Mouse (Mus musculus): ENCODE results near the gene Hps1. TPM values are rescaled to one million over a fixed set of nuclear protein-coding genes. Genes with fewer than 3 reads are reported as not detected.
"Not testable (repeated sequence)": the region's sequence is repeated elsewhere in the genome, so short reads cannot be mapped to it uniquely, and the experiment has no call there.

Gene Hps1
- polyA plus RNA-seq, 1 experiment from 2014 or later = 11.8 TPM

DNA sequence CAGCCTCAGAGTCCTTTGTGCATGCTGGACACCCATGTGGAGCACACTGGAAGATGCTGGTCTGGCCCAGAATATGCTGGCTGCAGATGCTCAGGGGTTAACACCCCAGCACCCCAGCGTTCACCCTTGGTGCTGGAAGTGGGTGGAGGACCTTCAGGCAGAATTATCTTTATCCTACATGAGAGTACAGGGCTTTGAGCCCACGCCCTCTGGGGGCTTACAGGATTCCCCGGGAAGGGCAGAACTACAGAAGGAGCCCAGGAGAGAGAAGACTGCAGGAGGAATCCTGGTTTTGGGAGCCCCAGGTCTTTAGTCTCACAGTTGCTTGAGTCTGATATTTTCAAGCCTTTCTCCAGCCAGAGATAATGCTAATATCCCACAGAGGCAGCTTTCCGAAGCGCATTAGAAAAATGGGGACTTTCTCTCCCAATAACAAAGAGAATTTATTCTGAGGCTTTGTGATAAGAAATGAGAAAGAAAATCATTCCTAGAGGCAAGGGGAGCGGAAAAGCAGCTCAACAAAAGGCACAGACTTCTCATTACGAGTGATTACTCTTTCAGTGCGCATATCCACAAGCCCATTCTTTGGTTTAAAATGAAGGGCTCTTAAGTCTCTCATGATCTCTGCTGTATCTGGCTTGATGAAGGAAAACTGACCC, 5.9 kb upstream of the Hps1 start:
- H3K4me2 ChIP-seq (replicated peaks) = 0 out of 2 replicates have a peak overlapping the region, but pooled peaks have one; percentile 11
- H3K36me3 ChIP-seq = no peaks in the 10 kb centered on the region
- 18% methylated on average over 8 of the region's 8 CpGs for WGBS
- no peaks in the 10 kb centered on the region for H3K9me3 ChIP-seq
- H3K27ac ChIP-seq = peak overlapping the region; percentile 16
- H3K4me3 ChIP-seq (replicated peaks) = no peak overlapping the region
- H3K4me1 ChIP-seq (replicated peaks) = peaks cover 16% of the 10 kb centered on the region
- H3K27me3 ChIP-seq = 0 out of 2 replicates have a peak, but pooled peaks cover 6% of the 10 kb centered on the region
- H3K9ac ChIP-seq (replicated peaks) = no peak overlapping the region; the same call in 1 of the 2 replicates
- peak; percentile 66; the same call in 1 of the 2 replicates for ATAC-seq

DNA sequence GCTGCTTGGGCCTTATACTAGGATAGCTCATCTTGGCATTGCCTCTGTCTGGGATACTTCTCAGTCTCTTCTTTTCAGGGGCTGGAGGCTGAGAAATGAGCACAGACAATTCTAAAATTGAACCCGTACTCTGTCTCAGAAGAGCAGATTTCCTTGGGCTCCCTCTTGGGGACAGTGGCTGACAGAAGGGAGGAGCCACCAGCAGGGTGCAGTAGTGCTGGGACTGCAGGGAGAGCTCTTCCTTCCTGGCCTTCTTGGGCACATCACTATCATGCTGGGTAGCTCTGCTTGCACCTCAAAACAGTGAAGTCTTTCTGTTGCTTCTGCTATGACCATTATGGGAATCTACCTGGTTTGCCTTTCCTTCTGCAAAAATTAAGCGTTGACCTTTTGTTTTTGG, 5.4 kb upstream of the Hps1 start:
- Histone ChIP-seq H3K27me3 (0 out of 2 replicates have a peak, but pooled peaks cover 6% of the 10 kb centered on the region), H3K4me3 (replicated peaks) (no peak overlapping the region), H3K36me3 (no peaks in the 10 kb centered on the region), H3K4me2 (replicated peaks) (no peak overlapping the region), H3K9ac (replicated peaks) (no peak overlapping the region), H3K27ac (peak overlapping the region; percentile 16), H3K9me3 (no peaks in the 10 kb centered on the region), H3K4me1 (replicated peaks) (peaks cover 16% of the 10 kb centered on the region)
- WGBS = 27% methylated on average over 2 of the region's 2 CpGs
- no peak for ATAC-seq

DNA sequence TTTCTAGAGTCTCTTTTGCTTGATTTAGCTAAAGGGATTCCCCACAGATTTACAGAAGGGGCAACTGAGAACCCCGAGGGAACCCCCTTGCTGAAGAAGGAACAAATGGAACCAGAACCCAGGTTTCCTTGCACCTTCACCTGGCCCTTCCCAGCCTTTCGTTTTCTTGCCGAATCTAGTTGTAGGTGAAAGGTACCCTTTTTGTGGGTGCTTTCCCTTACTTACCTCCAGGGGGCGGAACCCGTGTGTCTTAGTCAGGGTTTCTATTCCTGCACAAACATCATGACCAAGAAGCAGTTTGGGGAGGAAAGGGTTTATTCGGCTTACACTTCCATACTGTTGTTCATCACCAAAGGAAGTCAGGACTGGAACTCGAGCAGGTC, 369 bp upstream of the Hps1 start:
- peak overlapping the region; percentile 54 for H3K4me3 ChIP-seq (replicated peaks)
- H3K36me3 ChIP-seq, H3K27me3 ChIP-seq, ATAC-seq, H3K9me3 ChIP-seq: not testable (repeated sequence)
- peak overlapping the region; percentile 62 for H3K4me2 ChIP-seq (replicated peaks)
- H3K4me1 ChIP-seq (replicated peaks) = peaks cover 12% of the 10 kb centered on the region; the same call in 1 of the 2 replicates
- H3K27ac ChIP-seq = peak overlapping the region; percentile 80
- WGBS = 52% methylated on average over 7 of the region's 7 CpGs
- H3K9ac ChIP-seq (replicated peaks) = peak overlapping the region; percentile 62

GRCm38 (mm10) chr19:42777801-42778200, 2.0 kb downstream of the Hps1 start:
- H3K27me3 ChIP-seq = no peaks in the 10 kb centered on the region
- no peak for ATAC-seq
- WGBS = 87% methylated on average over 5 of the region's 5 CpGs
- H3K4me1 ChIP-seq (replicated peaks) = 0 out of 2 replicates have a peak, but pooled peaks cover 11% of the 10 kb centered on the region
- H3K27ac ChIP-seq = no peak overlapping the region
- H3K9ac ChIP-seq (replicated peaks) = no peak overlapping the region
- no peaks in the 10 kb centered on the region for H3K36me3 ChIP-seq
- H3K4me2 ChIP-seq (replicated peaks) = no peak overlapping the region
- no peaks in the 10 kb centered on the region for H3K9me3 ChIP-seq
- H3K4me3 ChIP-seq (replicated peaks) = no peak overlapping the region

GRCm38 (mm10) chr19:42776813-42777212, 3.0 kb downstream of the Hps1 start:
- no peak overlapping the region for H3K27ac ChIP-seq
- 100% methylated on average over 1 of the region's 1 CpGs for WGBS
- no peak for ATAC-seq
- no peak overlapping the region for H3K4me3 ChIP-seq (replicated peaks)
- no peaks in the 10 kb centered on the region for H3K9me3 ChIP-seq
- 0 out of 2 replicates have a peak, but pooled peaks cover 11% of the 10 kb centered on the region for H3K4me1 ChIP-seq (replicated peaks)
- H3K9ac ChIP-seq (replicated peaks) = no peak overlapping the region
- H3K4me2 ChIP-seq (replicated peaks) = no peak overlapping the region
- H3K27me3 ChIP-seq = no peaks in the 10 kb centered on the region
- no peaks in the 10 kb centered on the region for H3K36me3 ChIP-seq

DNA sequence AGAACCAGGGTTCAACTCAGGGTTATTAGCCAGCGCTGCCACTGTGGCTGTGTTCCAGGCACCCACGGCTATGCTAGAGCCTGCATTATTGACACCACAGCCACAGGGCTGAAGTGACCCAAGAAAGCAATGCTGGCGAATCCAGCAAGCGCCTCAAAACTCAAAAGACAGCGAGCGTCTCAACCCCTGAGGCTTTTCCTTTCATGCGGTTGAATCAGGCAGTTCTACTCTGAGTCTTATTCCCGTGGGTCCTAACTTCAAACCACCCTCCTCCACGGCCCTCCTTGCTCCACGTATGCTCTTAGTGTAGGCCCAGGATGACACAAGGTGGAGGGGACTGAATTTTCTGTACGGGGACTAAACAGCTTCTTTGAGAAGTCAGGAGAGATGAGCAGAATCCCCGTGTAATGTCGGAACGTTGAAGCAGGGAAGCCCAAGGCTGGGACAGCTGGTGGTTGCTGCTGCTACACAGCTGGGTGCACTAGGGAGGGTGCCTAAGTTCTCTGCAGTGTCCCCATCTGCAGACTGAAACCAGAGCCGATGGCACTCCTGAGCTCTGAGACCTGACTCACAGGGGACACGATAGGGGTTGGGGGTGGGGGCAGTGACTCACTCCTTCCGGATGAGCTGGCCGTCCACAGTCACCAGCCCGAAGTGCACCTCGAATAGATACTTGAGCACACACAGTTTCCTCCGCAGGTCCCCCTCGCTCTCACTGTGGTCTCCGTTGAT, 9.5 kb downstream of the Hps1 start:
- Histone ChIP-seq H3K4me2 (replicated peaks) (no peak overlapping the region), H3K36me3 (peaks cover 29% of the 10 kb centered on the region; the same call in 1 of the 2 replicates), H3K27me3 (no peaks in the 10 kb centered on the region), H3K9ac (replicated peaks) (no peak overlapping the region), H3K27ac (no peak overlapping the region), H3K9me3 (no peaks in the 10 kb centered on the region), H3K4me3 (replicated peaks) (no peak overlapping the region), H3K4me1 (replicated peaks) (0 out of 2 replicates have a peak, but pooled peaks cover 3% of the 10 kb centered on the region)
- 79% methylated on average over 23 of the region's 23 CpGs for WGBS
- no peak for ATAC-seq

DNA sequence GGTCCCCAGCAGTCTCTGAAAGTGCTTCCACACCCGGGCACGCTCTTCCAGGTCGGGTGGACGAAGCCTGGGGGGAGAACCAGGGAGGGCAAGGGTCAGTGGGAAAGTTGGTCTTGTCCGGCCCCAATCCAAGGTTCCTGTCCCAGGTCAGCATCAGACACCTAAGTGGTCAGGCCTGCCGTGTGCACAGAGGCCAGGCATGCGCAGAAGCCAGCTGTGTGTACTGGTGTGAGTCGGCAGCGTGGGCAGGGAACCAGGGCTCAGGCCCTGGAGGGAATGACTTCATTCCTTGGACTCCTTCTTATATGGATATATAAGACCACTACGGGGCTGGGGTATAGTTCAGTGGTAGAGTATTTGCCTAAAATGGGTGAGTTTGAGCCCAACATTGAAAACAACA, 10.1 kb downstream of the Hps1 start:
- Histone ChIP-seq H3K27ac (no peak overlapping the region), H3K27me3 (no peaks in the 10 kb centered on the region), H3K4me1 (replicated peaks) (0 out of 2 replicates have a peak, but pooled peaks cover 3% of the 10 kb centered on the region), H3K4me2 (replicated peaks) (no peak overlapping the region), H3K9ac (replicated peaks) (no peak overlapping the region), H3K9me3 (no peaks in the 10 kb centered on the region), H3K4me3 (replicated peaks) (no peak overlapping the region), H3K36me3 (peaks cover 32% of the 10 kb centered on the region; the same call in 1 of the 2 replicates)
- no peak for ATAC-seq
- WGBS = 95% methylated on average over 10 of the region's 10 CpGs

DNA sequence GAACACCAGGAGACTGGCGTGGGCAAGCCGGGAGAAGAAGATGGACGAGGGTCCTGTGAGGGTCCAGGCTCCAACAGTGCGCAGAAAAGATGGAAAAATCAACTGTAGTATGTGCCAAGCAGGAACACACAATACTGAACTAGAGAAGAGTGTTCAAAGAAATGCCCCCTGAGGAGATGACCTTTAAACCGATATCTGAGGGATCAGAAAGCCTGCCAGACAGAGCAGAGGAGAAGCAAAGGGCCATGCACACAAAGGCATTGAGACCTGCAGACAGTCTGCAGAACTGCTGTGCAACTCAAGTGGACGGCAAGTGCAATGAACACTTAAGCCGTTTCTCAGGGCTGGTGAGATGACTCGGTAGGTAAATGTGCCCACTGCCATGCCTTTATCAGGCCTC, 12.4 kb downstream of the Hps1 start:
- no peak overlapping the region for H3K4me3 ChIP-seq (replicated peaks)
- peaks cover 32% of the 10 kb centered on the region; the same call in 1 of the 2 replicates for H3K36me3 ChIP-seq
- ATAC-seq = no peak
- H3K4me1 ChIP-seq (replicated peaks) = 0 out of 2 replicates have a peak, but pooled peaks cover 3% of the 10 kb centered on the region
- no peaks in the 10 kb centered on the region for H3K9me3 ChIP-seq
- H3K9ac ChIP-seq (replicated peaks) = no peak overlapping the region
- H3K27me3 ChIP-seq = no peaks in the 10 kb centered on the region
- 65% methylated on average over 8 of the region's 8 CpGs for WGBS
- no peak overlapping the region for H3K4me2 ChIP-seq (replicated peaks)
- H3K27ac ChIP-seq = no peak overlapping the region

DNA sequence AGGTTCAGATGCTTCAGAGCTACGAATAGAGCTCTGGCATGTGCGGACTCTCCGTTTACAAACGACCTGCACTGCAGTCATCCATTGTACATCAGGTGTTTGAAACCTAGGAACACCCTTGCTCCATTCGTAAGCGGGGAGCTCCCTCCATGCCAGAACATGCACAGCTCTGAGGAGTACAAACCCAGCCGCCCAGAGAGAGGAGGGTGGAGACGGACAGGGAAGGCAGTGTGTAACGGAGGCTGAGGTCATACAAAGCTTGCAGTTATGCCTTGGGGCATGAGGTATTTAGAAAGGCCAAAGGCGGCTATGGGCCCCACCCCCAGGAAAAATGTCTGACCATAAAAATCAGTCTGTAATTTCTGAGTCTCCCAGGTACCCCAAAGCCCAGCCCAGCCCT, 15.4 kb downstream of the Hps1 start:
- ATAC-seq = no peak

DNA sequence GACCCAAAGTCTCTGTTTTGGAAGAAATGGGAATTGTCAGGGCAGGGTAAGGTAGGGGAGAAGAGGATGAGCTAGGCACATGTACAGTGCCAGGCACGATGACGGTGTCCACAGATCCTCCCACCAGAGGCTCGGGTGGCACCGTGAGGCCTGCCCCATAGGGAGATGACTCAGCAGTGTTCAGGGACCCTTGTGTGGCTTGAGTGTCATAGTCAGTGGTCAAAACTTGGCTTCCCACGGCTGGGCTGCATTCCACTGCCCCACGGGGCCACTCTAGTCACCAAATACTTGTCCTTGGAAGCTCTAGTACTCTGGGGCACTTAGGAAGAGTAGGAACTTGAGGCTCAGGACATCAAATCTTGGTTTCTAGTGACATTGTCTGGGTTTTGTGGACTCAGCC, 23.1 kb downstream of the Hps1 start:
- Histone ChIP-seq H3K27me3 (no peaks in the 10 kb centered on the region), H3K4me2 (replicated peaks) (no peak overlapping the region), H3K9ac (replicated peaks) (no peak overlapping the region), H3K27ac (no peak overlapping the region), H3K36me3 (peaks cover 7% of the 10 kb centered on the region; the same call in 1 of the 2 replicates), H3K4me1 (replicated peaks) (peaks cover 25% of the 10 kb centered on the region), H3K4me3 (replicated peaks) (no peak overlapping the region), H3K9me3 (no peaks in the 10 kb centered on the region)
- WGBS = 94% methylated on average over 6 of the region's 6 CpGs
- ATAC-seq = no peak

More for the DNA sequence above, 15.4 kb downstream of the Hps1 start:
- Histone ChIP-seq H3K27me3 (no peaks in the 10 kb centered on the region), H3K9me3 (no peaks in the 10 kb centered on the region), H3K9ac (replicated peaks) (no peak overlapping the region), H3K27ac (no peak overlapping the region), H3K4me2 (replicated peaks) (no peak overlapping the region), H3K4me1 (replicated peaks) (0 out of 2 replicates have a peak, but pooled peaks cover 3% of the 10 kb centered on the region), H3K4me3 (replicated peaks) (no peak overlapping the region), H3K36me3 (peaks cover 34% of the 10 kb centered on the region; the same call in 1 of the 2 replicates)
- 86% methylated on average over 10 of the region's 10 CpGs for WGBS

DNA sequence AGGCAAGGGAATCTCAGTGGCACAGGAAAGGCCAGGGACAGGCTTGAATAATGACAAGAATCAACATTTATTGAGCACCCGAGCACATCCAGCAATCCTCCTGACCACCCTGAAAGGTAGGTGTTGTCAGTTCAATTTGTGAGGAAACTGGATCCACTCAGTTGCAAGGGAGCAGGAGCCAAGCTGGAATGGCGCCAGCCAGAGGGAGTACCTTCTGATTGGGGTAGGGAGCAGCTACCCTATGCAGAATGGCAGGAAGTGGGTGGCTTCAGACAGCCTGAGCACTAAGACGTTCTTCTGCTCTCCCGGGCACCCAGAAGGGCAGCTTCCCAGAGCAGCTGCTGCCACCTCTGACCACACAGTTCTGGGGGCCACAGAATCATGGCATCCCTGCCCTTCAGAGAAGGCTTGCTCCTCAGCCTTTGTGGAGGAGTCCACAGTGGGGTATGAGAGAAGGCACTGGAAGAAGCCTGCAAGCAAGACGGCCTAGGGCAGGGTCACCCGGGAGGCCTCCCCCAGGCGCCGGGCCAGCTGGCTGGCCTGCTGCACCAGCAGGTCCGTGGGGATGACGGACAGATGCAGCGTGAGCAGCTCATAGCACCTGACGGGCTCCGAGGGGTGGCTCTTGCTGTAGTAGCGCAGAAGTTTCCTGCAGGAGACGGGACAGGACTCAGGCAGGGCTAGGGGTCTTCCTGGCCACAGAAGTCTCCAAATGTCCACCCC, 24.5 kb downstream of the Hps1 start:
- H3K4me2 ChIP-seq (replicated peaks) = no peak overlapping the region
- no peak overlapping the region for H3K27ac ChIP-seq
- 87% methylated on average over 15 of the region's 15 CpGs for WGBS
- no peaks in the 10 kb centered on the region for H3K36me3 ChIP-seq
- no peaks in the 10 kb centered on the region for H3K9me3 ChIP-seq
- H3K27me3 ChIP-seq = no peaks in the 10 kb centered on the region
- no peak for ATAC-seq
- no peak overlapping the region for H3K4me3 ChIP-seq (replicated peaks)
- peaks cover 34% of the 10 kb centered on the region for H3K4me1 ChIP-seq (replicated peaks)
- no peak overlapping the region for H3K9ac ChIP-seq (replicated peaks)

Data from midbrain, embryonic 13.5 days (tissue).